Mouse (Mus musculus): ENCODE measurements at regions not wholly inside any gene's neighbourhood (a gene's known extent, or its start where the extent isn't known, plus 50 kb on each side); places are given as distances from the start of the nearest gene placed in this dataset.

- Histone ChIP-seq H3K9ac (ENCODE audit: low read depth, low read length, severe bottlenecking) (no peak overlapping the region), H3K4me3 (replicated peaks; ENCODE audit: low read length) (no peak overlapping the region), H3K36me3 (ENCODE audit: control insufficient read depth, insufficient read depth, low read length) (no peaks in the 10 kb centered on the region), H3K27ac (replicated peaks; ENCODE audit: low read depth, low read length) (no peak overlapping the region), H3K4me1 (ENCODE audit: control insufficient read depth, insufficient read depth, low read length) (0 out of 2 replicates have a peak, but pooled peaks cover under 1% of the 10 kb centered on the region), H3K4me2 (replicated peaks; ENCODE audit: low read depth, low read length, severe bottlenecking) (no peak overlapping the region), H3K27me3 (ENCODE audit: control insufficient read depth, insufficient read depth, low read length) (no peaks in the 10 kb centered on the region), H3K9me3 (ENCODE audit: control insufficient read depth, low read length) (no peaks in the 10 kb centered on the region)
- DNase-seq (ENCODE audit: low spot score) (no peak), ATAC-seq (ENCODE audit: low FRiP score, low read depth) (no peak)
- TF ChIP-seq POLR2A (IDR thresholded peaks at IDR 0.05; ENCODE audit: borderline replicate concordance, extremely low read depth, insufficient read depth, insufficient read length): no peak
- 79% methylated on average over 1 of the region's 1 CpGs for WGBS
Observed at GRCm38 (mm10) chr12:70725326-70725725, 100.0 kb upstream of the Frmd6 start.

- Histone ChIP-seq H3K9me3 (ENCODE audit: control insufficient read depth, low read length) (no peaks in the 10 kb centered on the region), H3K36me3 (ENCODE audit: control insufficient read depth, insufficient read depth, low read length) (no peaks in the 10 kb centered on the region), H3K27ac (replicated peaks; ENCODE audit: low read depth, low read length) (no peak overlapping the region), H3K4me1 (ENCODE audit: control insufficient read depth, insufficient read depth, low read length) (no peaks in the 10 kb centered on the region; the same call in 1 of the 2 replicates), H3K9ac (ENCODE audit: low read depth, low read length, severe bottlenecking) (no peak overlapping the region), H3K27me3 (ENCODE audit: control insufficient read depth, insufficient read depth, low read length) (no peaks in the 10 kb centered on the region), H3K4me3 (replicated peaks; ENCODE audit: low read length) (no peak overlapping the region), H3K4me2 (replicated peaks; ENCODE audit: low read depth, low read length, severe bottlenecking) (no peak overlapping the region)
- no peak for ATAC-seq (ENCODE audit: low FRiP score, low read depth)
- WGBS: 71% methylated on average over 10 of the region's 10 CpGs
- TF ChIP-seq POLR2A (IDR thresholded peaks at IDR 0.05; ENCODE audit: borderline replicate concordance, extremely low read depth, insufficient read depth, insufficient read length): no peak
- DNase-seq (ENCODE audit: low spot score): no peak
Observed at GRCm38 (mm10) chr12:70727496-70728259, 97.6 kb upstream of the Frmd6 start.

GRCm38 (mm10) chr12:70728407-70728806 is 96.9 kb upstream of the Frmd6 start:
- Histone ChIP-seq H3K4me1 (ENCODE audit: control insufficient read depth, insufficient read depth, low read length) (no peaks in the 10 kb centered on the region; the same call in 1 of the 2 replicates), H3K36me3 (ENCODE audit: control insufficient read depth, insufficient read depth, low read length) (no peaks in the 10 kb centered on the region), H3K27ac (replicated peaks; ENCODE audit: low read depth, low read length) (no peak overlapping the region), H3K27me3 (ENCODE audit: control insufficient read depth, insufficient read depth, low read length) (no peaks in the 10 kb centered on the region), H3K4me3 (replicated peaks; ENCODE audit: low read length) (no peak overlapping the region), H3K4me2 (replicated peaks; ENCODE audit: low read depth, low read length, severe bottlenecking) (no peak overlapping the region), H3K9ac (ENCODE audit: low read depth, low read length, severe bottlenecking) (no peak overlapping the region), H3K9me3 (ENCODE audit: control insufficient read depth, low read length) (no peaks in the 10 kb centered on the region)
- ATAC-seq (ENCODE audit: low FRiP score, low read depth) (no peak), DNase-seq (ENCODE audit: low spot score) (no peak)
- 90% methylated on average over 1 of the region's 1 CpGs for WGBS
- no peak for TF ChIP-seq POLR2A (IDR thresholded peaks at IDR 0.05; ENCODE audit: borderline replicate concordance, extremely low read depth, insufficient read depth, insufficient read length)

GRCm38 (mm10) chr12:70729961-70730360 is 95.4 kb upstream of the Frmd6 start:
- Histone ChIP-seq H3K4me2 (replicated peaks; ENCODE audit: low read depth, low read length, severe bottlenecking) (no peak overlapping the region), H3K9ac (ENCODE audit: low read depth, low read length, severe bottlenecking) (no peak overlapping the region), H3K9me3 (ENCODE audit: control insufficient read depth, low read length) (no peaks in the 10 kb centered on the region), H3K27me3 (ENCODE audit: control insufficient read depth, insufficient read depth, low read length) (no peaks in the 10 kb centered on the region), H3K36me3 (ENCODE audit: control insufficient read depth, insufficient read depth, low read length) (no peaks in the 10 kb centered on the region), H3K4me3 (replicated peaks; ENCODE audit: low read length) (no peak overlapping the region), H3K27ac (replicated peaks; ENCODE audit: low read depth, low read length) (no peak overlapping the region), H3K4me1 (ENCODE audit: control insufficient read depth, insufficient read depth, low read length) (no peaks in the 10 kb centered on the region; the same call in 1 of the 2 replicates)
- TF ChIP-seq POLR2A (IDR thresholded peaks at IDR 0.05; ENCODE audit: borderline replicate concordance, extremely low read depth, insufficient read depth, insufficient read length): no peak
- ATAC-seq (ENCODE audit: low FRiP score, low read depth): no peak
- WGBS: 54% methylated on average over 6 of the region's 6 CpGs
- DNase-seq (ENCODE audit: low spot score): no peak

- 64% methylated on average over 6 of the region's 6 CpGs for WGBS
- ATAC-seq (ENCODE audit: low FRiP score, low read depth) (no peak), DNase-seq (ENCODE audit: low spot score) (no peak)
- no peak for TF ChIP-seq POLR2A (IDR thresholded peaks at IDR 0.05; ENCODE audit: borderline replicate concordance, extremely low read depth, insufficient read depth, insufficient read length)
- Histone ChIP-seq H3K27ac (replicated peaks; ENCODE audit: low read depth, low read length) (no peak overlapping the region), H3K9ac (ENCODE audit: low read depth, low read length, severe bottlenecking) (no peak overlapping the region), H3K4me1 (ENCODE audit: control insufficient read depth, insufficient read depth, low read length) (no peaks in the 10 kb centered on the region; the same call in 1 of the 2 replicates), H3K27me3 (ENCODE audit: control insufficient read depth, insufficient read depth, low read length) (no peaks in the 10 kb centered on the region), H3K9me3 (ENCODE audit: control insufficient read depth, low read length) (no peaks in the 10 kb centered on the region), H3K36me3 (ENCODE audit: control insufficient read depth, insufficient read depth, low read length) (no peaks in the 10 kb centered on the region), H3K4me2 (replicated peaks; ENCODE audit: low read depth, low read length, severe bottlenecking) (no peak overlapping the region), H3K4me3 (replicated peaks; ENCODE audit: low read length) (no peak overlapping the region)
Observed at GRCm38 (mm10) chr12:70731498-70731897, 93.8 kb upstream of the Frmd6 start.

Measured in limb, embryonic 14.5 days (tissue).